Mouse (Mus musculus) cortical plate, adult 2 months (tissue): ENCODE data around the gene Kank1.

Source experiments
- CTCF ChIP-seq: fragments of 200-500 bp; IDR thresholded peaks from 2 replicates; pipeline ENCODE4 v1.5.1; 2011; ENCODE audit warnings: mild to moderate bottlenecking, control low read depth, low read length; ENCODE audit not compliant: insufficient read depth; ENCODE audit errors: extremely low read depth
- POLR2A ChIP-seq: fragments of 200-500 bp; IDR thresholded peaks from 2 replicates; pipeline ENCODE4 v1.6.1; 2011; ENCODE audit warnings: mild to moderate bottlenecking, low read length, control low read depth; ENCODE audit not compliant: insufficient read depth; ENCODE audit errors: extremely low read depth

DNA sequence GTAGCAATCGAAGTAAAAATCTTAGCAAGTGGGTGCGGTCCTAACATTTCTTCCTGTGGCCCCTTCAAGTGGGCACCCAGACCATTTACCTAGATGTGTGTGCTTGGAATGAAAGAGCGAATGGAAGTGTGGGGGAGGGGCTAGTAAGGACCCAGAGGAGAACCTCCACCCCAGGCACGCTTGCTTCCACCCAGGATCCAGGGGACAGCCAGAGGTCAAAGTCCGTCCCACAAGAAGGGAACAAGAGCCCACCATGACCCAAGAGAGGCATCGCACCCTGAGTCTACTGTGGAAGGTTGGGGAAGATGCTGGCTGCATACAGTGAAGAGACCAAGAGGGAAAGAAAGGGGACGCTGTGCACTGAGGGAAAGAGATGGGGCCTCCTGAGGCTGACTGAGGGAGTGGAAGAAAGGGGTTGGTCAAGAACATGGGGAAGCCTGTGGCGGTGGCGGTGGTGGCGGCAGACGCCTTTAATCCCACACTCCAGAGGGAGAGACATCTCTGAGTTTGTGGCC is 28.1 kb upstream of the Kank1 start:
- TF ChIP-seq POLR2A: no peak
- no peak for TF ChIP-seq CTCF
